Mouse (Mus musculus) liver, embryonic 11.5 days (tissue): ENCODE measurements around the gene Frem3. TPM values are rescaled to one million over a fixed set of nuclear protein-coding genes. Genes with fewer than 3 reads are reported as not detected.

ENCODE experiments used
- ATAC-seq: fragments of 200-750 bp; cut with Nextera tagmentation; replicated peaks from 2 replicates; pipeline ENCODE4 v1.8.0; 2017; ENCODE audit warnings: moderate number of reproducible peaks, mild to moderate bottlenecking, moderate TSS enrichment, moderate library complexity; ENCODE audit not compliant: low FRiP score
- DNase-seq: peaks from one replicate; pipeline ENCODE4 v3.0.0-alpha.2; 2017; ENCODE audit warnings: low spot score
- H3K27ac ChIP-seq: fragments of 300-500 bp; sonication (generic); 2 replicates; pipeline ENCODE4 v1.5.1; 2014; ENCODE audit warnings: mild to moderate bottlenecking, low read depth, low read length, control low read depth
- H3K27me3 ChIP-seq: fragments of 300-500 bp; sonication (generic); replicated peaks from 2 replicates; pipeline ENCODE4 v1.6.1; 2014; ENCODE audit warnings: low read length, mixed read lengths; ENCODE audit not compliant: control insufficient read depth, insufficient read depth
- H3K36me3 ChIP-seq: fragments of 300-500 bp; sonication (generic); 2 replicates; pipeline ENCODE4 v1.6.1; 2014; ENCODE audit warnings: mild to moderate bottlenecking, low read length, moderate library complexity, mixed read lengths; ENCODE audit not compliant: control insufficient read depth, insufficient read depth
- H3K4me1 ChIP-seq: fragments of 300-500 bp; sonication (generic); replicated peaks from 2 replicates; pipeline ENCODE4 v1.6.1; 2014; ENCODE audit warnings: low read length, mixed read lengths; ENCODE audit not compliant: control insufficient read depth, insufficient read depth
- H3K4me2 ChIP-seq: fragments of 300-500 bp; sonication (generic); 2 replicates; pipeline ENCODE4 v1.6.1; 2014; ENCODE audit warnings: mild to moderate bottlenecking, control low read depth, moderate library complexity
- H3K4me3 ChIP-seq: fragments of 300-500 bp; sonication (generic); 2 replicates; pipeline ENCODE4 v1.5.1; 2014; ENCODE audit warnings: low read depth, low read length, control low read depth
- H3K9ac ChIP-seq: fragments of 300-500 bp; sonication (generic); 2 replicates; pipeline ENCODE4 v1.6.1; 2014; ENCODE audit warnings: low read depth, low read length, control low read depth
- H3K9me3 ChIP-seq: fragments of 300-500 bp; sonication (generic); 2 replicates; pipeline ENCODE4 v1.6.1; 2016; ENCODE audit warnings: low read length, inconsistent platforms, mixed read lengths; ENCODE audit not compliant: control insufficient read depth
- WGBS: fragments of 180-500 bp; shearing (Covaris S2); extraction: QIAGEN DNeasy Blood & Tissue Kit; methylation state at CpG from one replicate; pipeline ENCODE4 v1.1.7; 2014; 5-methylcytosine and 5-hydroxymethylcytosine counted together
- polyA plus RNA-seq: library from polyadenylated mRNA; unstranded; fragments of >200 nt; fragmentation: Nextera tagmentation; extraction: Ambion mirVana; gene quantifications from 2 replicates; pipeline ENCODE4 v1.2.1, GENCODE M21; 2014

Frem3 gene
- polyA plus RNA-seq, 1 experiment from 2014 or later = 0.14 TPM

DNA sequence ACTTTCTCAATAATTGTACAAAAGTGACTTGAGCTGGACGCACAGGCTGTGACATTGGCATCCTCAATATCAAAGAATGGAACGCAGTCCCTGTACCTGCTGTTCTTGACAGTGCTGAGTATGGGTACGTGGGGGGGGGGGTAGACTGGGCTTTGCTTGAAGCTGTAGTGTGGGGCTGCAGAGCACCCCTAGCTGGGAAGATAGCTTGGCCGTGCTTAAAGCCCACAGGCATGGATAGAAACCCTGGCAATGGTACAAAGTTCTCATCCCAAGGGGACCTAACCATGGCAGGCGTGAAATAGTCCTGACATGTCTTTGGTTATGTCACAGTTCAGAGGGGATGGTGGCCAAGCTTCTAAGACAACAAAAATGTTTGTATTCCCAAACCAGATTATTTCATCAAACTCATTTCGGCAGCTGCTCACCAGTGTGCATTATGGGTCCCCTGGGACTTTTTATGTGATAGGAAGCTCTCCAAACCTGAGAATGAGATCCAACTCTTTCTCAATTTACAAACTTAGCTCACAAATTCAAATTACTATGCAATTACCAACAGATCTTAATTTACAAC, 10.2 kb upstream of the Frem3 start:
- DNase-seq = no peak
- Histone ChIP-seq H3K27ac (no peak overlapping the region), H3K9ac (no peak overlapping the region), H3K4me2 (no peak overlapping the region), H3K4me3 (no peak overlapping the region), H3K4me1 (no peaks in the 10 kb centered on the region), H3K36me3 (no peaks in the 10 kb centered on the region), H3K9me3 (no peaks in the 10 kb centered on the region), H3K27me3 (no peaks in the 10 kb centered on the region)
- ATAC-seq = no peak
- 85% methylated on average over 6 of the region's 6 CpGs for WGBS

DNA sequence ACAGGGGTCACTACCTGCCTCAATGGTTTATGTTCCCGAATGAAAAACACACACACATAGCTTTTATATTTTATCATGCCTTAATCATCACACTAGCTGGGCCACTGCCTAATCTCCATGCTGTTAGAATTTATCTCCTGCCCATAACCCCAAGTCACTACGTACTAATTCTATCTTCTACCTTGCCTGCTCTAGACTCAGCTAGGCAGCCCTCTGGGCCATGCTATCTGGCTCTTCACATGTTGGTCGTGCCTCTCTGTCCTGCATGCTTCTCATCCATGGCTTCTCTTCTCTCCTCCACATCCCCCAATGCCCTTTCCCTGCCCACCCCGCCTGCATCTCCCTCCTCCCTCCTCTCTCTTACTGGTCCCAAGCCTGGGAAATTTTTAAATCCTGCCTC, 9.0 kb upstream of the Frem3 start:
- 0 out of 2 replicates have a peak, but pooled peaks have one; percentile 49 for ATAC-seq
- H3K4me1 ChIP-seq = no peaks in the 10 kb centered on the region
- no peak for DNase-seq
- H3K4me3 ChIP-seq = no peak overlapping the region
- no peaks in the 10 kb centered on the region for H3K27me3 ChIP-seq
- no peak overlapping the region for H3K4me2 ChIP-seq
- WGBS = 69% methylated on average over 4 of the region's 4 CpGs
- no peaks in the 10 kb centered on the region for H3K36me3 ChIP-seq
- no peak overlapping the region for H3K9ac ChIP-seq
- H3K27ac ChIP-seq = no peak overlapping the region
- no peaks in the 10 kb centered on the region for H3K9me3 ChIP-seq

DNA sequence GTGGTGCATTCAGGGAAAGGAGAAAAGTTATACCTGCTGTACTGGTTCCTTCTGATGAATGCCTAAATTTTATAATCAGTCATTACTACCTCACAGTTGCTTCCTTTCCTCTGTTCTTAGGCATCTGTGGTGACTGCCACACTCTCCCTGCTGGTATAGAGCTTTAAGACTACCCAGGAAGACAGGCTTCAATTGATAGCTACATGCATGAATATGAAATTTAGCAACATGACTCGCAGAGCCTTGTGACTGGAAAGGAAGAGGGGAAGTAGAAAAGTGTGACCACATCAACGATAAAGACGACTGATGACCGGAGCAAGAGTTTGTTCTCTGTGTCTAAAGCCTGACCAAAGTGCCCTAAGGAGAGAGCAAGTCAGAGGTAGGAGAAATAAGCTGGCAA, 3.8 kb upstream of the Frem3 start:
- Histone ChIP-seq H3K27me3 (peaks cover 21% of the 10 kb centered on the region), H3K27ac (no peak overlapping the region), H3K4me3 (no peak overlapping the region), H3K9me3 (no peaks in the 10 kb centered on the region), H3K36me3 (no peaks in the 10 kb centered on the region), H3K9ac (no peak overlapping the region), H3K4me2 (no peak overlapping the region), H3K4me1 (no peaks in the 10 kb centered on the region)
- DNase-seq (no peak), ATAC-seq (no peak)
- WGBS = 72% methylated on average over 4 of the region's 4 CpGs

DNA sequence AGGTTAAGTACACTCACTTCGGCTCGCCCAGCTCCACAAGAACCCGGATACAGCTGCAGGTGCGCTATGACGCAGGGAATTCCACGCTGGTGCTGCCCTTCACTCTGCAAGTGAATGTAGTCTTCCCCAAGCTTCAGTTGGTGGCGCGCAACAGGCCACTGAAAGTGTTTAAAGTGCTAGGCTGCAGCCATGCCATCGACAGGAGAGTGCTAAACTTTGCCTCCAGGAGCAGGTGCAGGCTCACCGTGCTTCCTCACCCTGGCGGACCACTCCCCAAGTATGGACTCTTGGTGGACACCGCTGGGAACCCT, 516 bp downstream of the Frem3 start:
- no peak for ATAC-seq
- H3K4me2 ChIP-seq = peak overlapping the region; percentile 34
- 10% methylated on average over 12 of the region's 12 CpGs for WGBS

DNA sequence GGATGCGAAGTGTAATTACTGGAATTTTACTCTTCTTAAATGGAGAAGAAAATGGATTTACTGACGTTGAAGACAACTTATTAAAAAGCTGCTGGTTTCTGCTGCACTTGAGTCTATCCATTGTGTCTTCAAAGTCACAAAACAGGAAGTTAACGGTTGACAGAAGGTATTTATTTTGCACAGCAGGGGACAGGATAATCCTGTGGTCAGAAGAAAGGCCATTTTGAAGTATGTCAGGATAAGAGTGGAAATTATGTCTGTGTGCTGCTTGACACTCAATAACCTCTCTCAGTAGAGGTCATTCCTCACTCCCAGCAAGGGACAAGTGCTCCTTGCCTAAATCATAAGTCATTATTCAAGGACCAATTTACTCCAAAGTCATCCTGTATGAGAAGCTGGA, 8.9 kb downstream of the Frem3 start:
- no peak overlapping the region for H3K4me3 ChIP-seq
- H3K36me3 ChIP-seq = no peaks in the 10 kb centered on the region
- H3K27ac ChIP-seq = no peak overlapping the region
- no peaks in the 10 kb centered on the region for H3K27me3 ChIP-seq
- no peak for ATAC-seq
- no peak overlapping the region for H3K9ac ChIP-seq
- 57% methylated on average over 3 of the region's 3 CpGs for WGBS
- DNase-seq = no peak
- no peak overlapping the region for H3K4me2 ChIP-seq
- no peaks in the 10 kb centered on the region for H3K9me3 ChIP-seq
- no peaks in the 10 kb centered on the region for H3K4me1 ChIP-seq

More for the DNA sequence above, 516 bp downstream of the Frem3 start:
- H3K27ac ChIP-seq = no peak overlapping the region
- no peak overlapping the region for H3K9ac ChIP-seq
- no peak overlapping the region; the same call in 1 of the 2 replicates for H3K4me3 ChIP-seq
- H3K9me3 ChIP-seq = no peaks in the 10 kb centered on the region
- H3K36me3 ChIP-seq = no peaks in the 10 kb centered on the region
- H3K4me1 ChIP-seq = no peaks in the 10 kb centered on the region
- H3K27me3 ChIP-seq = peaks cover 29% of the 10 kb centered on the region
- DNase-seq = no peak

DNA sequence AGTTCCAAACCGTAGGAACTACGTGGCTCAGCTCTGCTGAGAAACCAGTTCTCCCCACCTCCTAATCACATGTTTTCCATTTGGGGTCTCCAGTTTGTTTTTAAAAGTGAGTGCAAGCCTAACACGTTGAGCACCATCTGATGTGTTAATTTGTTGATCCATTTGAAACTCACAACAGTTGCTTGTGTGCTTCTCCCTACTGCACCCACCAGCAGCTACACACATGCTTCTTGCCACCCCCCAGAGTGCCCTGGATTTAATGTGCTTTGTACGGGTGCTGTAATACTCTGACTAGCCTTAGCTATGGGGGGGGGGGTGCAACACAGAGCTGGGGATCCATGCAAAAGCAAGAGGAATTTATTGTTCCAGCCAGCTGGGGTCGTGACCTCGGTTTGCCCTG, 36.5 kb downstream of the Frem3 start:
- no peak overlapping the region for H3K9ac ChIP-seq
- no peaks in the 10 kb centered on the region for H3K9me3 ChIP-seq
- no peak overlapping the region for H3K4me3 ChIP-seq
- no peaks in the 10 kb centered on the region for H3K27me3 ChIP-seq
- ATAC-seq (no peak), DNase-seq (no peak)
- H3K4me1 ChIP-seq = no peaks in the 10 kb centered on the region
- no peak overlapping the region for H3K27ac ChIP-seq
- no peak overlapping the region for H3K4me2 ChIP-seq
- 74% methylated on average over 6 of the region's 6 CpGs for WGBS
- no peaks in the 10 kb centered on the region for H3K36me3 ChIP-seq

DNA sequence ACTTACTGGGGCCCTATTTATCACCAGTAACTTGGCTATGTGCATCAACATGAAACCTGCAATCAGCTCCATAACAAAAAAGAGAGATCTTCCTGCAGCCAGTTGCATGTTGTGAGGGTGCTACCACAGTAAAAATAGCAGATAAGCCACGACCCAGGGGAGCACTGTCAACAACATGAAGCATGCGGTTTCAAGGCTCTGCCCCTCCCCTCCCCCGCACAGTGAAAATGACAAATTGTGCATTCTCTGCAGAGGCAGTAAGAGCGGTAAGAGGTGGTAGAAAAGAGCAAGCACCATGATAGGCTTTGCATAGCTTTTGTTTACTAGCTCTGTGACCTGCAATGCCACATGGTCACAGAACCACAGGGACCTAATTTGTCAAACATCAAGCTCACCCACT, 46.8 kb downstream of the Frem3 start:
- peak; percentile 61 for ATAC-seq
- H3K27ac ChIP-seq = peak overlapping the region; percentile 48

DNA sequence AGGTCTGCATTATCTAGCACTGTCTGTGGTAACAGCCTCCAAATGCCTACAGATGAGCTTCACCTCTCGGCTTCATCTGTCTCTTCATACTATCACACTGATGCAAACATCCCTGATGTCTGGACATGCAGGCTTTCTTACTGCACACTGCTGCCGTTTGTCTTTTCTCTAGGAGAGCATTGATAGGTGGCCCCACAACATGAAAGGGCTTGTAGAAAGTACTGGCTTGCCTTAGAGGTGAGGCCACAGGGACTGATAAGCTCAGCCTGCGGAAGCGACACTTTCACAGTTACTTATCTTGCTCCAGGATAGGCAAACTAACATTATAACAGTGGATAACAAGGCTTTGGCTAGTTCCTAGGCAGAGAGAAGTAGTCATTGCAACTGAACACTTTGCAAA, 50.2 kb downstream of the Frem3 start:
- 15% methylated on average over 4 of the region's 4 CpGs for WGBS
- ATAC-seq (peak; percentile 92), DNase-seq (no peak)
- H3K4me1 ChIP-seq = peaks cover 25% of the 10 kb centered on the region
- H3K4me3 ChIP-seq = no peak overlapping the region
- H3K36me3 ChIP-seq = no peaks in the 10 kb centered on the region
- peak overlapping the region; percentile 88 for H3K27ac ChIP-seq
- peak overlapping the region; percentile 31 for H3K4me2 ChIP-seq
- H3K9me3 ChIP-seq = no peaks in the 10 kb centered on the region
- no peaks in the 10 kb centered on the region for H3K27me3 ChIP-seq
- H3K9ac ChIP-seq = no peak overlapping the region

More for the DNA sequence above, 46.8 kb downstream of the Frem3 start:
- no peak for DNase-seq
- Histone ChIP-seq H3K4me2 (peak overlapping the region; percentile 27; the same call in 1 of the 2 replicates), H3K9ac (no peak overlapping the region), H3K4me1 (peaks cover 25% of the 10 kb centered on the region), H3K36me3 (no peaks in the 10 kb centered on the region), H3K4me3 (no peak overlapping the region), H3K27me3 (no peaks in the 10 kb centered on the region), H3K9me3 (no peaks in the 10 kb centered on the region)
- WGBS = 20% methylated on average over 4 of the region's 4 CpGs

DNA sequence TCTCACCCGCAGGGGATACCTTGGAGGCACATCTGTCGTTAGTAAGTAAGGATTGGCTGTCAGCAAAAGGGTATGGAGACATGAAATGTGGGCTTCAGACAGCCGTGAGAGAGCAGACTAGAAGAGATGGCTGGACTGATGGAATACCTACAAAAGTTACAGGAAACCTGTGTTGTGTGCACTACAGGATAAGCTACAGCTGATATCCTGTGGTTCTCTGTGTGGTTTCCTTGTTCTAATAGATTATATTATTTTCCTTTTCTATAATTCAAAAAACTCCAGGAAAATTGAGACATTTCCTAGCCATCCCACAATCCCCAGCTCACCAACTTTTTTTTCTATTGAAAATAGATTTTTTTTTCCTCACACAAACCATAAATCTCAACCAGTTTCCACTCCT, 52.6 kb downstream of the Frem3 start:
- WGBS = 30% methylated on average over 3 of the region's 3 CpGs
- Histone ChIP-seq H3K4me3 (no peak overlapping the region), H3K4me2 (no peak overlapping the region), H3K36me3 (no peaks in the 10 kb centered on the region), H3K9ac (no peak overlapping the region), H3K27me3 (no peaks in the 10 kb centered on the region), H3K27ac (no peak overlapping the region; the same call in 1 of the 2 replicates), H3K4me1 (peaks cover 15% of the 10 kb centered on the region), H3K9me3 (no peaks in the 10 kb centered on the region)
- DNase-seq (peak; percentile 28), ATAC-seq (no peak)
